Mouse (Mus musculus) Muller cell, postnatal 12 days (primary cell): Measurements from ENCODE around the gene B830017H08Rik.

Source experiments
- DNase-seq: peaks from one replicate; pipeline ENCODE4 v3.0.0-alpha.2; 2015; ENCODE audit errors: inconsistent ontology term

Gene B830017H08Rik

DNA sequence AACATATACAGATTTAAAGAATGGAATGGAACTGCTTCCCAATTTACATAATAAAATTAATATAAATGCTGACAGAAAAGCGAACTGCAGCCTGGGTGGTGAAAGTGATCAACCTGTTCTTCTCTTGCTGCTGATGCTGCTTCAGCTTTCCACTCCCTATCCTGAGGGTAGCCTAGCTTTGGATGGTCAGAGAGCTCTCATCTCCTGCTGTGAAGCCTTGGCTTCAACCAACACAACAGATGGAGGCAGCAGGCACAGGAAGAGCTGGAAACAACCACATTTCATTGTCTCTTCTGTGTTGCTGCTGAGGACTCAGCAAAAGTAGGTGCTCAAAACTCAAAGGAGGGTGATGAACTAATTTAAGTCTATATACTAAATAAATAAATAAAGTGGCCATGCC lies 18.9 kb downstream of the B830017H08Rik start:
- DNase-seq, result no peak

- DNase-seq, result no peak
Measured at GRCm38 (mm10) chr16:17853263-17853662, 20.3 kb downstream of the B830017H08Rik start.

DNA sequence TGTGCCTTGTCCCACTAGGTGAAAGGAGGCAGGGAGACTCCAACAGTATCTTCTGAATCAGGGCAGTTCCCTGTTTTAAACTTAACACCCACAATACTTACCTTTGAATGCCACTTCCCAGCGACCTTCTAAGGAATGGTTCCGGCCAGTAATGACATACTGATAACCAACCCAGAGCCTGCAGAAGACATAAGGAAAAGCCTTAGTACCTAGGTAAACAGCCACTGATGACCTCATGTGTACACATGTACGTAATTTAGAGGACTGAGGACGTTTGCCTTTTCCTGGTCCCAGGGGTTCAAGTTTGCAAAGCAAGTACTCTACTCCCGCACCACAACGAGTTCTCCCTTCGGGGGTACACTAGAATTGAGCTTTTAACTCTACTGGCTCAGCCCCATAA lies 24.2 kb downstream of the B830017H08Rik start:
- no peak for DNase-seq

GRCm38 (mm10) chr16:17858592-17858991 lies 25.7 kb downstream of the B830017H08Rik start:
- DNase-seq, result no peak

DNA sequence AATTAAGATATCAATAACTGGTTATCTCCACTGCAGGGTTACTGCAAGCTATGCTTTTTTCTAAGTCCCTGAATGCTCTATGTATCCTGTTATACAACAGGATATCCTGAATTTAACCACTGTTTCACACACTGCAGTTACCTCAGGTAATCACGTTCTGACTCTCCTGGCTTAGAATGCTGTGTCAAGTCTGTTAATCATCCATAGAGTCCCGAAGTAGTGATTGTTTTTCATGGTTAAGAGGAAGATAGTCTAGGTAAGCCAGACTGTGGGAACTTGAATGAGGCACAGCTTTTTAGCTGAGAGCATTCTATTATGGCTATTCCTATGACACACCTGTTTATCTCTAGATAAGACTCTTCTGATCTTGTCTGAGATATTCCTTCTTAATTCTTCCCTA lies 32.4 kb downstream of the B830017H08Rik start:
- no peak for DNase-seq

GRCm38 (mm10) chr16:17865770-17866169 lies 32.8 kb downstream of the B830017H08Rik start:
- DNase-seq, result no peak

- DNase-seq, result no peak
Measured at GRCm38 (mm10) chr16:17871248-17871647, 38.3 kb downstream of the B830017H08Rik start.

DNA sequence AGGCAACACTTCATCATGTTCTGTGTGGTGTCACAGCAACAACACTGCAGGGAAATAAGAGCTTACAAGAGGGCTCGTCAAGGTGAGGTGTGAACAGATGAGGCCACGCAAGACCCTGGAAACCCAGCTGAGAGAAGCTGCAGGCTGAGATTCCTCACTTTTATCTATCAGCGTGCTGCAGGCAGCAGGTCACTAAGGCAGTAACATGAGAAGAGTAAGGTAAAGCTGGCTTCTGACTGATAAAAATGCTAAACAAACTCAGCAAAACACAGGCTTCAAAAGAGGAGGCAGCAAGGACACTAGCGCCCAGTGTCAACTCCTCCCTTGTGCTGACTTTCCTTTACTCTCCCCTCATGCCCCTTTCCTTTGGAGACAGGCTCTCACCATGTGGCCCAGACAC lies 40.1 kb downstream of the B830017H08Rik start:
- no peak for DNase-seq

DNA sequence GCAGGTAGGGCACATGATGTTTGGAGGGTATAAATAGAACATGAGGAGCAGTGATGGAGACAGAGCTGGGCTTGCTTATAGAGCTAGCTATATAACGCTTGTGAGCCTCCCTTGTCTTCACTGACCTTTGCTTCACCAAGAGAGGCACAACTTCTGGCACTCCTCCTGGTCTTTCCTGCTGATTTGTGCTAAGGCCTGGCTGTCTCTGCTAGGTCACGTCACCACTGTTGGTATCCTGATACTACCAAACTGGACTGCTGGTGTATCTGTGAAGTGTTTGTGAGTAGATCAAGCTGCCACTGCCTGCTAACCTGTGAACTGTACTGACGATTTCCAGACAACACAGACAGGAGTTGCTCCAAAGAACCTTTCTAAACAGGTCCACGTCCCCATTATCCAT lies 42.3 kb downstream of the B830017H08Rik start:
- no peak for DNase-seq

DNA sequence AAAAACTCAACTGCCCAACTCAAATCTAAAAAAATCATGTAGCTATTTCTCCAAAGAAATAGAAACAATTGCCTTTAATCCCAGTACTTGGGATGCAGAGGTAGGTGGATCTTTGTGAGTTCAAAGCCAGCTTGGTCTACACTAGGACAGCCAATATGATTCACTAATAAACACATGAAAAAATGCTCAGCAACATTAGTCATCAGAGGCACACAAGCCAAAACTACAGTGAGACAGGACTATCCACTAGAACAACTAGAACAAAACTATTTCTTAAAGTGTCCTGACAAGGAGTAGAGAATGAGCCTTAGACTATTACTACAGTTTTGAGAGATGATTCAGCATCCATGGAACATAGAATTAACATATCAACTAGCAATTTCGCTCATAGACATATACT lies 43.2 kb downstream of the B830017H08Rik start:
- DNase-seq, result peak; percentile 11

- DNase-seq, result no peak
Measured at GRCm38 (mm10) chr16:17879571-17879970, 46.6 kb downstream of the B830017H08Rik start.

DNA sequence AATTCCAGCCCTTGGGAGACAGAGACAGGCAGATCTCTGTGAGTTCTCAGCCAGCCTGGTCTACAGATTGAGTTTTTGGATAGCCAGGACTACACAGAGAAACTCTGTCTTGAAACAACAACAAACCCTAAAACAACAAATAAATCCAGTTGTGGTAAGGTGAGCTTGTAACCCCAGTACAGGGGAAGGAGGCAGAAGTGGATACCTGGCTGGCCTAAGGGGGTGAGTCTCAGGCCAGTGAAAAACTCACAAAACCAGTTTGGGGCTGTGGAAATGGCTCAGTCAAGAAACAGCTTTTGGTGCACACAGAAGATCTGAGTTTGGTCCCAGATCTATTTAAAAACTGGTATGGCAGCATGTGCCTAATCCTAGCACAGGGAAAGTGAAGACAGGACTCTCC lies 49.3 kb downstream of the B830017H08Rik start:
- no peak for DNase-seq

DNA sequence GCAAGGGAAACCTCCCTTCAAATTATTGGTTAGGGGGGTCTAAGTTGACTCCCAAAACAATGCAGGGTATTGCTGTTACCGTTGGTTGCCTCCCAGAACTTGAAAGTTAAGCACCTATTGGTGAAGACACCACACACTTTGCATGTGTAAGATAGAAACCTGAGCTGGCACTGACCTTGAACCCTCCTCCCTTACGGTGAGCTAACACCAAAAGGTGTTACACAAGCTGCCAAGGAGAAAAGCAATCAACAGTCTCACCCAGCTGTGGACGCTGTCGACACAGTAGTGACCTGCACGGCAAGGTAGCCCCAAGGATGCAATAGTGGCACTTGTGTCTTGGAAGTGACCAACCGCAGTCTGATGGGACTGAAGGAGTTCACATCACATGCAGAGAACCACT lies 51.2 kb downstream of the B830017H08Rik start:
- no peak for DNase-seq
